Mouse (Mus musculus): Measurements from ENCODE around the gene Ebf1.

- TF ChIP-seq CTCF (IDR thresholded peaks at IDR 0.05; ENCODE audit: control insufficient read depth, insufficient read depth, low read length), result no peak
- no peak for TF ChIP-seq POLR2A (IDR thresholded peaks at IDR 0.05; ENCODE audit: borderline replicate concordance, control insufficient read depth, low read depth, low read length)
These were observed 64.9 kb downstream of the Ebf1 start for GRCm38 (mm10) chr11:44681995-44682394.

Data from bone marrow, adult 2 months (tissue).